Mouse (Mus musculus) stomach, embryonic 16.5 days (tissue): ENCODE results near the gene Atcay. TPM values are rescaled to one million over a fixed set of nuclear protein-coding genes. Genes with fewer than 3 reads are reported as not detected.

ENCODE experiments used
- ATAC-seq: fragments of 200-750 bp; cut with Nextera tagmentation; 2 replicates; pipeline ENCODE4 v1.8.0; 2017; ENCODE audit warnings: moderate number of reproducible peaks, moderate TSS enrichment; ENCODE audit not compliant: insufficient read depth, low FRiP score
- H3K27ac ChIP-seq: fragments of 300-500 bp; sonication (generic); 2 replicates; pipeline ENCODE4 v1.5.1; 2014; ENCODE audit warnings: low read length
- H3K27me3 ChIP-seq: fragments of 300-500 bp; sonication (generic); 2 replicates; pipeline ENCODE4 v1.6.1; 2014; ENCODE audit warnings: low read length, control low read depth, mixed read lengths; ENCODE audit not compliant: control insufficient read depth, insufficient read depth
- H3K36me3 ChIP-seq: fragments of 300-500 bp; sonication (generic); 2 replicates; pipeline ENCODE4 v1.6.1; 2014; ENCODE audit warnings: low read length; ENCODE audit not compliant: control insufficient read depth, insufficient read depth
- H3K4me1 ChIP-seq: fragments of 300-500 bp; sonication (generic); 2 replicates; pipeline ENCODE4 v1.6.1; 2014; ENCODE audit warnings: low read length, control low read depth, mixed read lengths; ENCODE audit not compliant: control insufficient read depth, insufficient read depth
- H3K4me2 ChIP-seq: fragments of 300-500 bp; sonication (generic); 2 replicates; pipeline ENCODE4 v1.6.1; 2014; ENCODE audit warnings: low read depth, low read length, mixed read lengths
- H3K4me3 ChIP-seq: fragments of 300-500 bp; sonication (generic); replicated peaks from 2 replicates; pipeline ENCODE4 v1.5.1; 2014; ENCODE audit warnings: mild to moderate bottlenecking, low read length
- H3K9ac ChIP-seq: fragments of 300-500 bp; sonication (generic); 2 replicates; pipeline ENCODE4 v1.6.1; 2014; ENCODE audit warnings: low read length
- H3K9me3 ChIP-seq: fragments of 300-500 bp; sonication (generic); replicated peaks from 2 replicates; pipeline ENCODE4 v1.6.1; 2016; ENCODE audit warnings: low read length, control low read depth; ENCODE audit not compliant: control insufficient read depth
- WGBS: fragments of 180-500 bp; shearing (Covaris S2); extraction: QIAGEN DNeasy Blood & Tissue Kit; methylation state at CpG from one replicate; pipeline ENCODE4 v1.1.7; 2014; 5-methylcytosine and 5-hydroxymethylcytosine counted together
- microRNA-seq: library from miRNA; unstranded; fragments of <30 nt; microRNA quantifications from one replicate; pipeline ENCODE4, GENCODE M21; 2016
- polyA plus RNA-seq: library from polyadenylated mRNA; unstranded; fragments of >200 nt; fragmentation: Nextera tagmentation; extraction: Ambion mirVana; gene quantifications from 2 replicates; pipeline ENCODE4 v1.2.1, GENCODE M21; 2015

Atcay gene
- polyA plus RNA-seq, 1 experiment from 2014 or later = 1.5 TPM

GRCm38 (mm10) chr10:81154736-81155135, 75.9 kb downstream of the Atcay start:
- Histone ChIP-seq H3K9me3 (no peaks in the 10 kb centered on the region), H3K27me3 (no peaks in the 10 kb centered on the region), H3K4me3 (no peak overlapping the region), H3K9ac (0 out of 2 replicates have a peak overlapping the region, but pooled peaks have one; percentile 8), H3K4me2 (no peak overlapping the region), H3K27ac (peak overlapping the region; percentile 28), H3K4me1 (no peaks in the 10 kb centered on the region), H3K36me3 (peaks cover 47% of the 10 kb centered on the region)
- WGBS = 79% methylated on average over 6 of the region's 6 CpGs
- ATAC-seq = no peak

Small RNAs within 50 kb of the gene (microRNA-seq; reads per million reads assigned to microRNA genes)
- gene Mir3057 = 6.8 reads per million, percentile 28 among the genes with 10 or more reads in this experiment

Other genes with a start within 250 kb of the Atcay start
- gene Gng7, start 215.9 kb downstream of the Atcay start, polyA plus RNA-seq = 5.2 and 6.1 TPM in 2 replicates
- gene Diras1, start 205.2 kb downstream of the Atcay start, polyA plus RNA-seq = 0.49 and 0.57 TPM in 2 replicates
- 18.2 and 20.9 TPM in 2 replicates for gene Slc39a3, start 193.4 kb downstream of the Atcay start, polyA plus RNA-seq
- 163 and 167 TPM in 2 replicates for gene Sgta, start 170.7 kb downstream of the Atcay start, polyA plus RNA-seq
- gene Thop1, start 160.8 kb downstream of the Atcay start, polyA plus RNA-seq = 55.4 and 64.4 TPM in 2 replicates
- 14.5 and 18.9 TPM in 2 replicates for gene Creb3l3, start 132.0 kb downstream of the Atcay start, polyA plus RNA-seq
- gene Map2k2, start 124.9 kb downstream of the Atcay start, polyA plus RNA-seq = 143 and 145 TPM in 2 replicates
- gene Zbtb7a, start 95.6 kb downstream of the Atcay start, polyA plus RNA-seq = 36.6 and 47.4 TPM in 2 replicates
- 34.8 and 35.8 TPM in 2 replicates for gene Pias4, start 62.9 kb downstream of the Atcay start, polyA plus RNA-seq
- gene Eef2, start 54.2 kb downstream of the Atcay start, polyA plus RNA-seq = 533 and 575 TPM in 2 replicates
- gene Dapk3, start 47.8 kb downstream of the Atcay start, polyA plus RNA-seq = 30.5 and 32.4 TPM in 2 replicates
- gene 4930442H23Rik, start 47.0 kb downstream of the Atcay start, polyA plus RNA-seq = not detected in 2 replicates
- 0.57 TPM in 1 of 2 replicates, not detected in the other for gene Nmrk2, start 28.8 kb downstream of the Atcay start, polyA plus RNA-seq
- 5.3 and 5.9 TPM in 2 replicates for gene Zfr2, start 2.3 kb upstream of the Atcay start, polyA plus RNA-seq
- gene Matk, start 22.1 kb upstream of the Atcay start, polyA plus RNA-seq = 3.6 and 4.2 TPM in 2 replicates
- gene Mrpl54, start 36.1 kb upstream of the Atcay start, polyA plus RNA-seq = 197 and 220 TPM in 2 replicates
- gene Apba3, start 36.1 kb upstream of the Atcay start, polyA plus RNA-seq = 61.6 and 66.9 TPM in 2 replicates
- 29.1 and 35.7 TPM in 2 replicates for gene Tjp3, start 60.7 kb upstream of the Atcay start, polyA plus RNA-seq
- gene Pip5k1c, start 62.1 kb upstream of the Atcay start, polyA plus RNA-seq = 40.8 and 41.8 TPM in 2 replicates
- 22.4 and 26.7 TPM in 2 replicates for gene Cactin, start 90.3 kb upstream of the Atcay start, polyA plus RNA-seq
- gene Tbxa2r, start 97.9 kb upstream of the Atcay start, polyA plus RNA-seq = 28.1 and 31.5 TPM in 2 replicates
- 0.05 TPM in 1 of 2 replicates, not detected in the other for gene Gipc3, start 112.4 kb upstream of the Atcay start, polyA plus RNA-seq
- 67.7 and 70.2 TPM in 2 replicates for gene Hmg20b, start 119.6 kb upstream of the Atcay start, polyA plus RNA-seq
- 7.3 and 8.6 TPM in 2 replicates for gene Mfsd12, start 126.7 kb upstream of the Atcay start, polyA plus RNA-seq
- 2.9 and 3.0 TPM in 2 replicates for gene 4930404N11Rik, start 135.0 kb upstream of the Atcay start, polyA plus RNA-seq
- gene Fzr1, start 147.7 kb upstream of the Atcay start, polyA plus RNA-seq = 69.2 and 79.0 TPM in 2 replicates
- gene Dohh, start 153.6 kb upstream of the Atcay start, polyA plus RNA-seq = 77.4 and 79.6 TPM in 2 replicates
- 3.0 and 3.8 TPM in 2 replicates for gene Gm48551, start 153.6 kb upstream of the Atcay start, polyA plus RNA-seq
- gene Gm48552, start 158.2 kb upstream of the Atcay start, polyA plus RNA-seq = 1.3 and 1.5 TPM in 2 replicates
- 61.8 and 65.3 TPM in 2 replicates for gene Smim24, start 162.2 kb upstream of the Atcay start, polyA plus RNA-seq
- gene Nfic, start 224.8 kb upstream of the Atcay start, polyA plus RNA-seq = 74.8 and 82.5 TPM in 2 replicates